Mouse (Mus musculus) T-cell, adult 66 days (primary cell): ENCODE data around the gene Gnai2. TPM values are rescaled to one million over a fixed set of nuclear protein-coding genes. Genes with fewer than 3 reads are reported as not detected.

ENCODE experiments used
- total RNA-seq, 2 experiments: library from RNA; stranded (reverse); gene quantifications; 3 replicates in 1 of 2; 4 replicates in 1 of 2; pipeline ENCODE4 v1.2.4; 2023

Gnai2 gene
- total RNA-seq = 100 to 1,000 TPM; 472 to 497 TPM

GRCm38 (mm10) chr9:107635279-107636028 lies at the start of gene Gnai2:
Gnai2 (minus strand) TSS chr9:107635367.

GRCm38 (mm10) chr9:107679501-107679900 lies 44.3 kb upstream of the Gnai2 start, which contains the start of gene Gnat1:
Gnat1 (minus strand) TSS chr9:107679712.

GRCm38 (mm10) chr9:107669480-107669945 lies 34.3 kb upstream of the Gnai2 start, which contains the start of gene Slc38a3:
Slc38a3 (minus strand) TSS chr9:107669530.

GRCm38 (mm10) chr9:107608741-107609432 lies 26.3 kb downstream of the Gnai2 start, which contains the start of gene Sema3b:
Sema3b (minus strand) TSS chr9:107609229.

GRCm38 (mm10) chr9:107586974-107587832 lies 48.0 kb downstream of the Gnai2 start, which contains the start of gene Ifrd2:
Ifrd2 (plus strand) TSS chr9:107587642.

GRCm38 (mm10) chr9:107580501-107581317 lies 54.5 kb downstream of the Gnai2 start, which contains the start of gene Hyal3:
Hyal3 (plus strand) TSS chr9:107580818.

GRCm38 (mm10) chr9:107578587-107578986 lies 56.6 kb downstream of the Gnai2 start, which contains the start of gene Naa80:
Naa80 (plus strand) TSS chr9:107578887.

GRCm38 (mm10) chr9:107576357-107577107 lies 58.6 kb downstream of the Gnai2 start, which contains the start of gene Hyal1:
Hyal1 (plus strand) TSS chr9:107576927.

GRCm38 (mm10) chr9:107567702-107568319 lies 67.4 kb downstream of the Gnai2 start, which contains the start of gene Hyal2:
Hyal2 (plus strand) TSS chr9:107567945.

Other genes with a start within 250 kb of the Gnai2 start
- gene Cacna2d2, start 235.8 kb downstream of the Gnai2 start, total RNA-seq = 1 to 10 TPM; 2.1 to 2.9 TPM
- gene Tmem115, start 101.4 kb downstream of the Gnai2 start, total RNA-seq = 10 to 100 TPM; 33.5 to 34.2 TPM
- gene Cyb561d2, start 93.2 kb downstream of the Gnai2 start, total RNA-seq = 10 to 100 TPM; 16.0 to 20.4 TPM
- 10 to 100 TPM; 27.7 to 32.8 TPM for gene Nprl2, start 93.1 kb downstream of the Gnai2 start, total RNA-seq
- 1 to 10 TPM in 1 of 2 experiments, under 1 TPM in 1; 0.68 to 3.0 TPM for gene Zmynd10, start 88.1 kb downstream of the Gnai2 start, total RNA-seq
- 10 to 100 TPM; 82.6 to 85.1 TPM for gene Rassf1, start 83.8 kb downstream of the Gnai2 start, total RNA-seq
- gene Tusc2, start 72.1 kb downstream of the Gnai2 start, total RNA-seq = 10 to 100 TPM; 22.7 to 28.4 TPM
- 1 to 10 TPM; 3.9 to 4.3 TPM for gene Hyal2, start 67.4 kb downstream of the Gnai2 start, total RNA-seq
- 1 to 10 TPM; 1.9 to 2.2 TPM for gene Hyal1, start 58.4 kb downstream of the Gnai2 start, total RNA-seq
- gene Naa80, start 56.5 kb downstream of the Gnai2 start, total RNA-seq = 10 to 100 TPM in 1 of 2 experiments, 1 to 10 TPM in 1; 9.4 to 14.8 TPM
- gene Hyal3, start 54.5 kb downstream of the Gnai2 start, total RNA-seq = 1 to 10 TPM; 1.5 to 3.7 TPM
- gene Ifrd2, start 47.7 kb downstream of the Gnai2 start, total RNA-seq = 10 to 100 TPM; 24.5 to 35.8 TPM
- under 1 TPM in 1 of 2 experiments, not detected in 1; 0.23 TPM for gene Sema3b, start 26.1 kb downstream of the Gnai2 start, total RNA-seq
- gene Slc38a3, start 34.2 kb upstream of the Gnai2 start, total RNA-seq = not detected
- gene Gnat1, start 44.3 kb upstream of the Gnai2 start, total RNA-seq = 1 to 10 TPM; 1.3 to 2.2 TPM
- not detected for gene Sema3f, start 75.1 kb upstream of the Gnai2 start, total RNA-seq
- gene Rbm5, start 135.6 kb upstream of the Gnai2 start, total RNA-seq = 100 to 1,000 TPM; 261 to 285 TPM
- 100 to 1,000 TPM; 129 to 140 TPM for gene Rbm6, start 237.9 kb upstream of the Gnai2 start, total RNA-seq